Mouse (Mus musculus) cerebellum, postnatal 14 days (tissue): ENCODE data around the gene Pnpla2.

Experiments
- DNase-seq, 2 experiments: peaks; one replicate each; pipeline ENCODE4 v3.0.0; 2021; ENCODE audit warnings: mixed read lengths in 2 of 2

The Pnpla2 gene

GRCm38 (mm10) chr7:141451928-141452327 is 3.1 kb upstream of the Pnpla2 start:
- no peak for DNase-seq

- DNase-seq, result no peak
Measured at GRCm38 (mm10) chr7:141453636-141454035, 1.4 kb upstream of the Pnpla2 start.

GRCm38 (mm10) chr7:141455610-141456314 is 764 bp downstream of the Pnpla2 start:
- peak; percentile 65 to 70 for DNase-seq

- DNase-seq, result no peak
Measured at GRCm38 (mm10) chr7:141456739-141457138, 1.7 kb downstream of the Pnpla2 start.

- peak in 1 of 2 experiments; percentile 22 for DNase-seq
Measured at GRCm38 (mm10) chr7:141457236-141457635, 2.2 kb downstream of the Pnpla2 start.

- peak; percentile 52 to 77 for DNase-seq
Measured at GRCm38 (mm10) chr7:141457986-141458660, 3.1 kb downstream of the Pnpla2 start.

GRCm38 (mm10) chr7:141458661-141459060 is 3.7 kb downstream of the Pnpla2 start:
- DNase-seq, result no peak

- DNase-seq, result peak; percentile 73 to 74
Measured at GRCm38 (mm10) chr7:141459301-141459711, 4.3 kb downstream of the Pnpla2 start.

GRCm38 (mm10) chr7:141460001-141460390 is 5.0 kb downstream of the Pnpla2 start:
- DNase-seq, result peak in 1 of 2 experiments; percentile 15

GRCm38 (mm10) chr7:141460391-141461113 is 5.6 kb downstream of the Pnpla2 start, which contains the start of gene Cracr2b:
Gene Cracr2b, plus strand, starts transcription at chr7:141461094.
- DNase-seq, result peak; percentile 22 to 36

- peak; percentile 18 to 27 for DNase-seq
Measured at GRCm38 (mm10) chr7:141461521-141462332, 6.7 kb downstream of the Pnpla2 start.

GRCm38 (mm10) chr7:141462333-141462821 is 7.4 kb downstream of the Pnpla2 start:
- DNase-seq, result peak; percentile 22 to 42

- DNase-seq, result peak; percentile 18 to 42
Measured at GRCm38 (mm10) chr7:141463824-141464602, 9.0 kb downstream of the Pnpla2 start.

GRCm38 (mm10) chr7:141464603-141465201 is 9.7 kb downstream of the Pnpla2 start:
- peak; percentile 28 to 37 for DNase-seq

- DNase-seq, result no peak
Measured at GRCm38 (mm10) chr7:141465388-141466044, 10.5 kb downstream of the Pnpla2 start.

- no peak for DNase-seq
Measured at GRCm38 (mm10) chr7:141466045-141466394, 11.0 kb downstream of the Pnpla2 start.

- DNase-seq, result peak in 1 of 2 experiments; percentile 25
Measured at GRCm38 (mm10) chr7:141466607-141467148, 11.7 kb downstream of the Pnpla2 start.

- peak; percentile 66 to 69 for DNase-seq
Measured at GRCm38 (mm10) chr7:141467230-141468030, 12.4 kb downstream of the Pnpla2 start, which contains the start of gene Cd151. Gene Cd151, plus strand, starts transcription at chr7:141467392.

GRCm38 (mm10) chr7:141468164-141468521 is 13.1 kb downstream of the Pnpla2 start:
- DNase-seq, result peak in 1 of 2 experiments; percentile 9
